Mouse (Mus musculus) bone marrow, adult 2 months (tissue): ENCODE measurements around the gene Fras1.

Source experiments
- CTCF ChIP-seq: fragments of 200-500 bp; IDR thresholded peaks from 2 replicates; pipeline ENCODE4 v1.5.1; 2011; ENCODE audit warnings: low read length, control low read depth; ENCODE audit not compliant: control insufficient read depth, insufficient read depth
- POLR2A ChIP-seq: fragments of 200-500 bp; IDR thresholded peaks from 2 replicates; pipeline ENCODE4 v1.6.1; 2011; ENCODE audit warnings: low read depth, mild to moderate bottlenecking, control low read depth, low read length, borderline replicate concordance; ENCODE audit not compliant: control insufficient read depth

- TF ChIP-seq POLR2A (no peak), CTCF (no peak)
These were observed 265.6 kb downstream of the Fras1 start for GRCm38 (mm10) chr5:96639213-96639910.
